Comparison of ENCODE assay signal across 8 mouse cellular contexts in the genomic region with DNA sequence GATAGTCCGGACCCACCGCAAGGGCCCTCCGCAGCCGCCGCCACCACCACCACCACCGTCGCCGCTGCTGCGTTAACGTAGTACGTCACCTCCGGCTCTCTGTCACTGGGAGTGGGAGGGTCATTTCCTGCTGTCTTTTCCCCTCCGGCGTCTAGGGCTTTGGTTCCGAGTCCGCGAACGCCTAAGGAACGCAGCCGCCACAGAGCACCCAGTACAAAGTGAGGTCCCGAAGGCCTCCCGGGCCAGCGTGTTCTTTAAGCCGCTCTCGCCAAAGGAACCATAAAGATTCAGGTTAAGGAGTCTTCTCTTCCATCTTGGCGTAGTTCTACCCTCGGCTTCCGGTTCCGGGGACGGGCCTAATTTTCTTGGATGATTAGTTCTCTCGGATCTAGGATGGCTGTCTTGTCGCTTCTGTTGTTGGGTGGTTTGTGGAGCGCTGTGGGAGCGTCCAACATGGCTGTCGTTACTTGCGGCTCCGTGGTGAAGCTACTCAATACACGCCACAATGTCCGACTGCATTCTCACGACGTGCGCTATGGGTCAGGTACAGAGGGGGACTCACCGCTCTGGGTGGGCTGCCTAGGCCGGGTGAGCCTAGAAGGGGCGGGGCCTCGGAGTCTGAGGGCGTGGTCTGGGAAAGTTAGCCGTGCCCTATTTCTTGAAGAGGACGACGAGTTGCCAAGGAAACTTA. TPM values are rescaled to one million over a fixed set of nuclear protein-coding genes. Genes with fewer than 3 reads are reported as not detected.
DNase-seq lines count a peak whose midpoint lies in the region; ATAC-seq lines count a peak whose summit lies in the region.

A gene (plus strand): TSS at position 120 of the 691 bp plus-strand sequence.
A gene (minus strand): TSS at position 361 of the 691 bp plus-strand sequence.

- intact Hi-C loops in gastrocnemius, postnatal 14 days (cut with DNase I; ENCODE audit: low total_unique reads) = no loop called here
- intact Hi-C loops in left cerebral cortex, postnatal 10 days (cut with DNase I) = no loop called here

- ATAC-seq in inflammation-experienced regulatory T-cells, adult 6 months = peak; percentile 81
- ATAC-seq in megakaryocyte-erythroid progenitor cell, adult 5-6 weeks (replicated peaks; ENCODE audit: low FRiP score, low TSS enrichment, poor library complexity, severe bottlenecking) = peak; percentile 93

- peak; percentile 95 for DNase-seq in adipocyte (ENCODE audit: low spot score)
- peak; percentile 93 for DNase-seq in embryo, embryonic 10 days (ENCODE audit: low spot score)
- DNase-seq in gastrocnemius, postnatal 14 days = peak; percentile 90
- DNase-seq in left cerebral cortex, postnatal 10 days (ENCODE audit: extremely low spot score in 1 of 2, low spot score in 2 of 2) = peak; percentile 80 to 92
- DNase-seq in right cerebral cortex, postnatal 25 days = peak; percentile 90
- DNase-seq in urinary bladder, postnatal 4 days (ENCODE audit: low spot score in 2 of 2) = peak; percentile 83 to 94

RNA-seq across cellular contexts. Expression of the first gene that starts in this region (rescaled TPM):
- 10 to 100 TPM; 45.1 to 47.5 TPM for total RNA-seq in gastrocnemius, postnatal 14 days (2021)
- 100 to 1,000 TPM; 103 to 118 (median 104) TPM for polyA plus RNA-seq in inflammation-experienced regulatory T-cells, adult 6 months (2017; shearing (Covaris generic))
- total RNA-seq in left cerebral cortex, postnatal 10 days (2021) = 10 to 100 TPM; 60.5 to 65.2 TPM
- 42.1 and 49.5 TPM in 2 replicates for total RNA-seq in megakaryocyte-erythroid progenitor cell, adult 5-6 weeks (2014; fragmentation: Nextera tagmentation)
- total RNA-seq in megakaryocyte-erythroid progenitor cell, adult 5-6 weeks (2017) = 44.9 and 45.7 TPM in 2 replicates

RNA-seq across cellular contexts. Expression of the second gene that starts in this region (rescaled TPM):
- total RNA-seq in gastrocnemius, postnatal 14 days (2021) = 10 to 100 TPM; 25.9 to 26.0 TPM
- 10 to 100 TPM; 16.6 to 18.7 (median 16.9) TPM for polyA plus RNA-seq in inflammation-experienced regulatory T-cells, adult 6 months (2017; shearing (Covaris generic))
- 10 to 100 TPM; 86.3 to 87.6 TPM for total RNA-seq in left cerebral cortex, postnatal 10 days (2021)
- total RNA-seq in megakaryocyte-erythroid progenitor cell, adult 5-6 weeks (2014; fragmentation: Nextera tagmentation) = 51.1 and 51.9 TPM in 2 replicates
- 46.0 and 52.5 TPM in 2 replicates for total RNA-seq in megakaryocyte-erythroid progenitor cell, adult 5-6 weeks (2017)

Comparison
In these comparisons a context has a peak if more than half of its experiments do, and no peak if none do; other contexts are left out.
1. Peak in every context shown above with its lines: DNase-seq and ATAC-seq.